Mouse (Mus musculus) sigmoid colon, adult 10 weeks (tissue): ENCODE results near the gene A330070K13Rik. TPM values are rescaled to one million over a fixed set of nuclear protein-coding genes. Genes with fewer than 3 reads are reported as not detected.

Source experiments
- polyA plus RNA-seq: library from polyadenylated mRNA; stranded (reverse); fragments of 350-450 nt; fragmentation: Illumina TruSeq; extraction: RNeasy Lipid Tissue Mini Kit (QIAGEN cat#74804); gene quantifications from one replicate; pipeline ENCODE4 v1.2.3, GENCODE M21; 2014; ENCODE audit warnings: low read depth, low replicate concordance

Gene A330070K13Rik
- not detected for polyA plus RNA-seq

DNA sequence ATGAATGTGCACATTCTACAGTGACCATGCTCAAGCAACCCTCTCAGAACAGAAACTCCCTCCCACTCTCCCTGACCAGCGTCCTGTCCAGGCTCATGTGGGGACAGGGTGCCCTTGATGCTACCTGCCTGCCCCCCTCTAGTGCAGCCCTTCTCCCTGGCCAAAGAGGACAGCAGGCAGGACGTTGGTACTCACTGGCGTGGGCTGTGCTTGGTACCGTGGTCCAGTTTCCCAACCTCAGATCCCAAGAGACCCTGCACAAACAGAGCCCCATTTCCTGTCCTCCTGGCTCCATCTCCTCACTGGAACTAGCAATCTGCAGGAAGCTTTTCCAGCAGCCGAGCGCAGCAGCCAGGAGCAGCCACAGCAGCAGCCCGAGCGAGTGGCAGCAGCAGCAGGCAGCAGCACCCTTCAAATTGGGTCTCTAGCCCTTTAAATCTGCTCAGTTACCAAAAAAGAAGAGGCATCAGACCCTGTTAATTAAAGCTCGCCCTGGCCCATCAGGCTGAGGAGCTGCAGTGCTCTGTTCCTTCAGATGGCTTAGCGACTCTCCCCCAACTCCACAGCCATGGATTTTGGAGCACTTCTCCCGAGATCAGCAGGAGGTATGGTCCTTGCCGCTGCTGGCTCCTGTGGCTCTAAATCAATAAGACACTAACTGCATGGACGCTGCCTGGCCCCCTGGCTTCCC is at the start of gene A330070K13Rik:
Gene A330070K13Rik, minus strand, starts transcription at position 410 of the 691 bp plus-strand sequence.

DNA sequence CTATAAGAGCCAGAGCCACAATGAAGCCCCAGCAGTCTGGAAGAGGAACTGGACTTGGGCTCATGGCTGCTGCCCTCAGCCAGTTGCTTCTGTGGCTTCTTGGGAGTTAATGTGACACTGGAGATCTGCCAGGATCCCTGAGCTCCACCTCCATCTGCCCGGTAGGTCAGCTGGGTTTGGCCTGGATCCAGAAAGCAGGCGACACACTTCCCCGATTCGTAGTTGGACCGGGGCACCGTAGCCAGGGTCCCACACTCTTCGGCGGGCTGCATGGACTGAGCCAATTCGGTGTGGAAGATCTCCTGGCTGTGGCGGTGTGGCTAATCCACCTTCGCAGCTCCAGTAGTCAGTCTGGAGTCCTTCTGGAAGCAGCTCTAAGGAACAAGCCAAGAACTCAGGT is 15.2 kb downstream of the A330070K13Rik start, which contains the start of gene Caln1:
Gene Caln1, plus strand, starts transcription at position 219 of the 400 bp plus-strand sequence.

Other genes with a start within 250 kb of the A330070K13Rik start
- 1.8 TPM for gene Kctd7, start 239.8 kb downstream of the A330070K13Rik start, polyA plus RNA-seq
- gene Rabgef1, start 212.8 kb downstream of the A330070K13Rik start, polyA plus RNA-seq = 46.6 TPM
- 39.8 TPM for gene Tmem248, start 167.6 kb downstream of the A330070K13Rik start, polyA plus RNA-seq
- 155 TPM for gene Sbds, start 129.1 kb downstream of the A330070K13Rik start, polyA plus RNA-seq
- gene Tyw1, start 129.0 kb downstream of the A330070K13Rik start, polyA plus RNA-seq = 2.1 TPM
- not detected for gene Caln1, start 15.2 kb downstream of the A330070K13Rik start, polyA plus RNA-seq